Mouse (Mus musculus) midbrain, embryonic 16.5 days (tissue): ENCODE data around the gene Rbm14. TPM values are rescaled to one million over a fixed set of nuclear protein-coding genes. Genes with fewer than 3 reads are reported as not detected.
A peak's percentile ranks its signal among the peaks of the same experiment; 100 is the strongest.
"Not testable (repeated sequence)": the region's sequence is repeated elsewhere in the genome, so short reads cannot be mapped to it uniquely, and the experiment has no call there.

Experiments
- ATAC-seq: fragments of 200-750 bp; cut with Nextera tagmentation; 2 replicates; pipeline ENCODE4 v1.8.0; 2017; ENCODE audit warnings: moderate TSS enrichment
- H3K27ac ChIP-seq: fragments of 300-500 bp; sonication (generic); 2 replicates; pipeline ENCODE4 v1.5.1; 2014; ENCODE audit warnings: mild to moderate bottlenecking, low read length, mixed read lengths
- H3K27me3 ChIP-seq: fragments of 300-500 bp; sonication (generic); 2 replicates; pipeline ENCODE4 v1.6.1; 2014; ENCODE audit warnings: low read depth, low read length, mixed read lengths; ENCODE audit not compliant: control insufficient read depth, insufficient read depth
- H3K36me3 ChIP-seq: fragments of 300-500 bp; sonication (generic); 2 replicates; pipeline ENCODE4 v1.6.1; 2014; ENCODE audit warnings: mild to moderate bottlenecking, low read length, moderate library complexity, mixed read lengths; ENCODE audit not compliant: control insufficient read depth, insufficient read depth
- H3K4me1 ChIP-seq: fragments of 300-500 bp; sonication (generic); 2 replicates; pipeline ENCODE4 v1.6.1; 2014; ENCODE audit warnings: mild to moderate bottlenecking, low read length, mixed read lengths; ENCODE audit not compliant: control insufficient read depth, insufficient read depth
- H3K4me2 ChIP-seq: fragments of 300-500 bp; sonication (generic); 2 replicates; pipeline ENCODE4 v1.6.1; 2014; ENCODE audit warnings: mild to moderate bottlenecking, low read length, mixed read lengths
- H3K4me3 ChIP-seq: fragments of 300-500 bp; sonication (generic); 2 replicates; pipeline ENCODE4 v1.5.1; 2014; ENCODE audit warnings: low read depth, mild to moderate bottlenecking, low read length, moderate library complexity, mixed read lengths
- H3K9ac ChIP-seq: fragments of 300-500 bp; sonication (generic); 2 replicates; pipeline ENCODE4 v1.6.1; 2014; ENCODE audit warnings: low read depth, low read length, mixed read lengths
- H3K9me3 ChIP-seq: fragments of 300-500 bp; sonication (generic); replicated peaks from 2 replicates; pipeline ENCODE4 v1.6.1; 2014; ENCODE audit warnings: mild to moderate bottlenecking, low read length, mixed read lengths; ENCODE audit not compliant: control insufficient read depth, poor library complexity, severe bottlenecking
- WGBS: fragments of 180-500 bp; shearing (Covaris S2); extraction: QIAGEN DNeasy Blood & Tissue Kit; methylation state at CpG from one replicate; pipeline ENCODE4 v1.1.7; 2014; 5-methylcytosine and 5-hydroxymethylcytosine counted together
- polyA plus RNA-seq: library from polyadenylated mRNA; unstranded; fragments of >200 nt; fragmentation: Nextera tagmentation; extraction: Ambion mirVana; gene quantifications from 2 replicates; pipeline ENCODE4 v1.2.1, GENCODE M21; 2015

The Rbm14 gene
- polyA plus RNA-seq, 1 experiment from 2014 or later = 60.3 TPM

DNA sequence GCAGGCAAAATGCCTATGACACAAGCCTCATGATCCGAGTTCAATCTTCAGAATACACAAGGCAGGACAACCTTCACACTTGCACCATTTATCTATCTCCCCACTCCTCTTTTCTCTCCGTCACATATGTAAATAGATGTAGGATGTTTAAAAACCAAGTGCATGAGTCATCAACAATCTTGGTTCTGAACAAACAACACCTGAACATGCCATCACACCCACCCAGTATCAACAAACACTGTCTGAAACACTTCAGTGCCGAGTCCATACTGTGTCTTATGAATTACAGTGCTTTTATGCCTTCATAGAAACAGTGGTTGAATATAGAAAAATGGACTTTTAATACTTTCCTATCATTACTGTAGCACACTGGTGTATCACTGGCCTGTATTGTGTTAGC, 38.6 kb downstream of the Rbm14 start:
- Histone ChIP-seq H3K27me3 (no peaks in the 10 kb centered on the region), H3K9me3 (no peaks in the 10 kb centered on the region), H3K9ac (no peak overlapping the region), H3K4me2 (no peak overlapping the region), H3K36me3 (peaks cover 5% of the 10 kb centered on the region), H3K4me3 (no peak overlapping the region), H3K27ac (no peak overlapping the region), H3K4me1 (no peaks in the 10 kb centered on the region)
- WGBS = 84% methylated on average over 3 of the region's 3 CpGs
- no peak for ATAC-seq

DNA sequence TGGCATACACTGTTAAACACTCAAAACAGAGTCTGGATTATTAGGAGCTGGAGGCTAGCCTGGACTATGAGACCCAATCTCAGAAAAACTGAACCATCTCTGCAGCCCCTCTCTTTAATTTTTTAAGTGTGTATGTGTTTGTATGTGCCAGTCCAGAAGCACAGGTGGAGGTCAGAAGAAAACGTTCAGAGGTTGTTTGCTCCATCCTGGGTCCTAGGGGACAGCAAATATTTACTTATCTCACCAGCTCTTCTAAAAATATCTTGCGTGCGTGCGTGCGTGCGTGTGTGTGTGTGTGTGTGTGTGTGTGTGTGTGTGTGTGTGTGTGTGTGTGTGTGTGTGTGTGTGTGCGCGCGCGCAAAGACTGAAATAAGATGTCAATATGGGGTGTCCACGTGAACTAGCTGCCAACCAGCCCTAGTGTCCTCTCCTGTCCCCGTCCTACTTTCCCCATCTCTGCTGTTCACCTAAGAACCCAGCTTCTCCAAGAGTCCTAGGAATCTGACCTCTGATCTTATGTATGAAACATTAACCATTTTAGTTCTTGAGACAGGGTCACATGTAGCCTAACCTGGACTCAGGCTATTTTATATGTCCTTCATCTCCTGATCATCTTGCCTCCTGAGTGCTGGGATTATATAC, 43.8 kb downstream of the Rbm14 start:
- WGBS = 90% methylated on average over 11 of the region's 12 CpGs
- Histone ChIP-seq H3K9me3 (no peaks in the 10 kb centered on the region), H3K27ac (no peak overlapping the region), H3K36me3 (peaks cover 18% of the 10 kb centered on the region), H3K27me3 (no peaks in the 10 kb centered on the region), H3K9ac (no peak overlapping the region), H3K4me1 (peaks cover 17% of the 10 kb centered on the region), H3K4me3 (no peak overlapping the region), H3K4me2 (no peak overlapping the region)
- no peak for ATAC-seq

DNA sequence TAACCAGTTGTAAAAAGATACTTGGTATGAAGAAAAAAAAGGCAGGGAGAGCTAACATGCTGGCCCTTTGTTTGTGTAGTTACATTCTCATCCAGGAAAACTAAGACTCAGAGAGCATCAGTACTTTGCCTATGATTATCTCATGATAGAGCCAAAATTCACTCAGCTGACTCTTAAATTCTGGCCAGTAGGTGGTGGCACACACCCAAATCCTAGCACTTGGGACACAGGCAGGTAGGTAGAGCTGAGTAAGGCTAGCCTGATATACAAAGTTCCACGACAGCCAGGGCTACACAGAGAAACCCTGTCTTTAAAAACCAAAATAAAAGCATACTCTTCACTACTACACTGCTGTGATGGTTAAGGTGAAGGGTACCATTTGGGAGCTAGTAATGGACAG, 48.6 kb downstream of the Rbm14 start:
- WGBS = 81% methylated on average over 1 of the region's 1 CpGs
- Histone ChIP-seq H3K9me3 (no peaks in the 10 kb centered on the region), H3K9ac (no peak overlapping the region), H3K36me3 (peaks cover 21% of the 10 kb centered on the region), H3K27me3 (no peaks in the 10 kb centered on the region), H3K4me3 (no peak overlapping the region), H3K4me2 (no peak overlapping the region), H3K27ac (no peak overlapping the region), H3K4me1 (peaks cover 54% of the 10 kb centered on the region)
- no peak for ATAC-seq

DNA sequence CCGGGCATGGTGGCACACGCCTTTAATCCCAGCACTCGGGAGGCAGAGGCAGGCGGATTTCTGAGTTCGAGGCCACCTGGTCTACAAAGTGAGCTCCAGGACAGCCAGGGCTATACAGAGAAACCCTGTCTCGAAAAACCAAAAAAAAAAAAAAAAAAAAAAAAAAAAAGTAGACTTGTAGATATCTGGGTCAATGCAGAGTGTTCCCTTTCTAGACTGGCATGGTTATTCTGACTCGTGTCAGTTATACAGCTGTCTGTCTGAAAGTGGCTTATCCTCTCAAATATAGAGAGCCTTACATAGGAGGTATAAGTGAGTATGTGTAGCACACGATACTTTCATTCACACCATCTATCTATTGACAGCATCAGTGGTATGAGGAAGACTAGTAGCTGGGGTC, 50.9 kb downstream of the Rbm14 start:
- H3K27ac ChIP-seq, ATAC-seq, H3K27me3 ChIP-seq, H3K9me3 ChIP-seq, H3K9ac ChIP-seq, H3K4me3 ChIP-seq: not testable (repeated sequence)
- H3K4me2 ChIP-seq = peak overlapping the region; percentile 17; the same call in 1 of the 2 replicates
- H3K36me3 ChIP-seq = peaks cover 19% of the 10 kb centered on the region
- H3K4me1 ChIP-seq = peaks cover 58% of the 10 kb centered on the region
- WGBS = 89% methylated on average over 8 of the region's 8 CpGs

DNA sequence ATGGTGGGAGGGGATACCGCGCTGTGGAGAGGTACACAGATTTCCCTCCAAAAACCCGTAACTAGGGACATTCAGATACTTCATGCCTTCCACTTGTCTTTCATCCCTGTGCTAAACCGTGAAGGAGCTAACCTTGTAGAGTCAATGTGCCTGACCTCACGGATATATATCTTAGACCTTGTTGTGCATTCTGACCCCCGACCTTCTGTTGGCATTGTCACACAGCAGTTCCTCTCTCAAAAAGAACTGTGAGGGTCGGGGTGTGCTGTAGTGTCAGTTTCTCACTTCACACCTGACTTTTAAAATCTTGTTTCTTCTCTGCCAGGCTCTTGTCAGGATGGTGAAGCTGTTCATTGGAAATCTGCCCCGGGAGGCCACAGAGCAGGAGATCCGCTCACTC, 54.5 kb downstream of the Rbm14 start:
- Histone ChIP-seq H3K27ac (peak overlapping the region; percentile 98), H3K36me3 (peaks cover 7% of the 10 kb centered on the region), H3K9ac (peak overlapping the region; percentile 91), H3K27me3 (no peaks in the 10 kb centered on the region), H3K4me2 (peak overlapping the region; percentile 58), H3K9me3 (no peaks in the 10 kb centered on the region), H3K4me3 (peak overlapping the region; percentile 80), H3K4me1 (peaks cover 45% of the 10 kb centered on the region)
- WGBS = 4% methylated on average over 9 of the region's 9 CpGs
- ATAC-seq = no peak

DNA sequence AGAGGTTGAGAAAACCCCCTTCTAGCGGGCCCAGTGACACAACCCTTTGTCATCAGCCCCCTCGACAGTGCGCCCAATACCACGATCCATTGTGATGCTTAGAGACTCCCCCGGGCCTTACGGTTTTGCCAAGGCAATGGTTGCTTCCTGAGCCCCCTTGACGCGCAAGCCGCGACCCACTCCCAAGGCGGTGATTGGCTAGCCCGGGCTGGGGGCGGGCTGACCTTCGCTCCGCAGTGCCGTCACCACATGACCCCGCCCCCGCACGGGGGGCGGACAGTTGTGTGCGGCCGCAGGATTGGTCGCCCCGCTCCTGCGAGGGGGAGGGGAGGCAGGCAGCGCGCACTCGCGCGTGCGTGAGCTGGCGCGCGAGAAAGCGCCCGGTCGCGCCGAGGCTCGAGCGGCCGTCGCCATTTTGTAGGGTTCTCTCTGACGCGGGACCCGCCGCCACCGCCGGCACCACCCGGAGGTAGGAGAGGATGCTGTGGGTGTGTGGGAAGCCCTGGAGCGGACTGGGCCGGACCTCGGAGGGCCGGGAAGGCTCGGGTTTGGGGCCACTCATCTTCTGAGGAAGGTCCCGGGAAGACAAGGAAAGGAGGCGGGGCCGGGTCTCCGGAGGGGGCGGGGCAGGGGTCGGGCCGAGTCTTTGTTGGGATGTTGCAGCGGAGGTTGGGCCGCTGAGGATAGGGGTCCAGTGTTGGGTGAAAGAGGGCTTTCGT, 55.1 kb downstream of the Rbm14 start, which contains the start of gene Rbm4b:
Rbm4b (plus strand) TSS at position 305 of the 719 bp plus-strand sequence.
- ATAC-seq = peak; percentile 96

DNA sequence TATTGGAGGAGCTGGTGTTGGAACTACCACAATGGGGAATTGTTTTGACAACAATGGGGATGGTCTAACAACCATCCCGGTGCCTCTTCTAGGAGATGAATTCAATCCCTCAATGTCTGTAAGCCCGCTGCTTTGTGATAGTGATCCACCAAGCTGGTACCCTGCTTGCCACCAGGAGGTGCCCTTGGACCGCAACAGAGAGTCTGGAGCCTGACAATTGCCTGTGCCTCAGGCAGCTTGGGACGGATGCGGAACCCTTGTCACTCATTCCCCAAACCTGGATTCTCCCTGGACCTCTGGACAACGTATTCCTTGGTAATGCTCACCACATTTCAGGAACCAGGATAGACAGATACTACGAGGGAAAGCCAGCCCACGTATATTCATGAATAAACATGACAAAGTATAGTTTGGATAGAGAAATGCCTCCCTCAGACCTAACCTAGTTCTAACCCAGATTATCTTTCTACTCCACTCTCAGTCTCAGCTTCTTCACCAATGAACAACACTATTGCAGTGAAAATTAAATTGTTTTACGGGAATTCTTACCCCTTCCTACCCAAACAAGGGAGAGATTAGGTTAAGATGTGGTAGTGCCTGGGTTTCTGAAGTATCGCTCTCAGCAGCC, 55.8 kb downstream of the Rbm14 start:
- Histone ChIP-seq H3K27ac (peak overlapping the region; percentile 98), H3K4me1 (peaks cover 35% of the 10 kb centered on the region), H3K27me3 (no peaks in the 10 kb centered on the region), H3K4me3 (peak overlapping the region; percentile 80), H3K4me2 (peak overlapping the region; percentile 68), H3K36me3 (peaks cover 11% of the 10 kb centered on the region), H3K9me3 (no peaks in the 10 kb centered on the region), H3K9ac (peak overlapping the region; percentile 51)
- ATAC-seq = peak; percentile 82
- under 1% methylated on average over 10 of the region's 10 CpGs for WGBS

More for the DNA sequence above, 55.1 kb downstream of the Rbm14 start, which contains the start of gene Rbm4b:
- H3K27ac ChIP-seq = peak within 1 kb of the TSS; percentile 98
- H3K4me1 ChIP-seq = peaks cover 41% of the 10 kb centered on the region
- peak within 1 kb of the TSS; percentile 80 for H3K4me3 ChIP-seq
- peak within 1 kb of the TSS; percentile 68 for H3K4me2 ChIP-seq
- WGBS = under 1% methylated on average over 64 of the region's 65 CpGs
- no peaks in the 10 kb centered on the region for H3K27me3 ChIP-seq
- peaks cover 11% of the 10 kb centered on the region for H3K36me3 ChIP-seq
- peak within 1 kb of the TSS; percentile 91 for H3K9ac ChIP-seq
- no peaks in the 10 kb centered on the region for H3K9me3 ChIP-seq
